Mouse (Mus musculus) lung, embryonic 15.5 days (tissue): ENCODE measurements around the gene Rad18. TPM values are rescaled to one million over a fixed set of nuclear protein-coding genes. Genes with fewer than 3 reads are reported as not detected.

Experiments
- ATAC-seq: fragments of 200-750 bp; cut with Nextera tagmentation; 2 replicates; pipeline ENCODE4 v1.8.0; 2017; ENCODE audit warnings: moderate number of reproducible peaks, borderline replicate concordance; ENCODE audit not compliant: low FRiP score, low TSS enrichment; ENCODE audit errors: extremely low read depth
- H3K27ac ChIP-seq: fragments of 300-500 bp; sonication (generic); 2 replicates; pipeline ENCODE4 v1.5.1; 2015; ENCODE audit warnings: moderate library complexity, mild to moderate bottlenecking, inconsistent platforms
- H3K27me3 ChIP-seq: fragments of 300-500 bp; sonication (generic); 2 replicates; pipeline ENCODE4 v1.6.1; 2015; ENCODE audit warnings: inconsistent platforms
- H3K36me3 ChIP-seq: fragments of 300-500 bp; sonication (generic); 2 replicates; pipeline ENCODE4 v1.6.1; 2015; ENCODE audit warnings: inconsistent platforms
- H3K4me1 ChIP-seq: fragments of 300-500 bp; sonication (generic); 2 replicates; pipeline ENCODE4 v1.6.1; 2015; ENCODE audit warnings: inconsistent platforms
- H3K4me2 ChIP-seq: fragments of 300-500 bp; sonication (generic); 2 replicates; pipeline ENCODE4 v1.6.1; 2015; ENCODE audit warnings: inconsistent platforms, mild to moderate bottlenecking, moderate library complexity
- H3K4me3 ChIP-seq: fragments of 300-500 bp; sonication (generic); 2 replicates; pipeline ENCODE4 v1.5.1; 2015; ENCODE audit warnings: mild to moderate bottlenecking, inconsistent platforms
- H3K9ac ChIP-seq: fragments of 300-500 bp; sonication (generic); 2 replicates; pipeline ENCODE4 v1.6.1; 2015; ENCODE audit warnings: inconsistent platforms
- H3K9me3 ChIP-seq: fragments of 300-500 bp; sonication (generic); 2 replicates; pipeline ENCODE4 v1.6.1; 2016; ENCODE audit warnings: inconsistent platforms
- WGBS: fragments of 180-500 bp; shearing (Covaris S2); methylation state at CpG from one replicate; pipeline ENCODE4 v1.1.7; 2015; 5-methylcytosine and 5-hydroxymethylcytosine counted together
- polyA plus RNA-seq: library from polyadenylated mRNA; unstranded; fragments of >200 nt; fragmentation: Nextera tagmentation; extraction: Ambion mirVana; gene quantifications from 2 replicates; pipeline ENCODE4 v1.2.1, GENCODE M21; 2015

Gene Rad18
- polyA plus RNA-seq, 1 experiment from 2014 or later: 48.4 TPM

DNA sequence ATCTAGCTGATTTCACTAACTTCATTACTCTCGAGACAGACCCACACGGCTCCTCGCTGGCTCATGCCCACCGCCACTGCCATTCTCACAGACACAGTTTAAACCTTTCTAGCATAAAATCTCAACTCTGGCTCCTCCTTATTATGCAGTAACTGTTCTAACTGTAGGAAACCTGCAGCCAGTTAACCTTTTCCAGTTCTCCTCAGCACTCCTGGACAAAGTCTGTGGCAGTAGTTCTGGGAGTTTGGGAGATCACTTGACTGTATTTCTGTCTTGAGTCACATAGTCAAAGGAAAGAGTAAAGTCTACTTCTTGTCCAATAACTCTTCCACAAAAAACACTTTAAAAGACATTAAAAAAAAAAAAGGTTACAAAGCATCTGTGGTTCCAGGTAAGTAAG is 66.2 kb downstream of the Rad18 start:
- Histone ChIP-seq H3K4me1 (no peaks in the 10 kb centered on the region), H3K4me3 (no peak overlapping the region), H3K9ac (no peak overlapping the region), H3K9me3 (no peaks in the 10 kb centered on the region), H3K36me3 (0 out of 2 replicates have a peak, but pooled peaks cover 3% of the 10 kb centered on the region), H3K27me3 (no peaks in the 10 kb centered on the region), H3K27ac (no peak overlapping the region), H3K4me2 (no peak overlapping the region)
- ATAC-seq: no peak
- WGBS: 87% methylated on average over 4 of the region's 4 CpGs

DNA sequence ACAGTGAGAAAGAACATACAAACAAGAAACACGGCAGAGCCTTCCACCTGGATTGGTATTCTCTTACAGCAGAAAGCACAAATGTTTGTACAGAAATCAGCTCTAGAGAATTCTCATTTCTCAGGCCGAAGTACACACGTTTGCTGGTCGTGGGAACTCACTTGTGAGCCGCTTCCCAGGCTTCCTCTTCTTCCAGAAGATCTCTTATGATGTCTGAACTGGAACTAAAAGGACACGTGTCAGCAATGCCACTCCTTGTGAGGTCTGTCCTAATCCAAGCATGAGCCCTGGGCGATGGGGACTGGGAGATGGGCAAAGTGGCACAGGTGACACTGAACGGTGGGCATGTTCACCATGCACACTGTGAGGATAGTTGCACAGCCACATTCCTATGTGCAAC is 68.2 kb downstream of the Rad18 start:
- Histone ChIP-seq H3K9ac (no peak overlapping the region), H3K27me3 (no peaks in the 10 kb centered on the region), H3K36me3 (peaks cover 3% of the 10 kb centered on the region; the same call in 1 of the 2 replicates), H3K9me3 (no peaks in the 10 kb centered on the region), H3K4me3 (no peak overlapping the region), H3K4me1 (no peaks in the 10 kb centered on the region), H3K4me2 (no peak overlapping the region), H3K27ac (no peak overlapping the region)
- 86% methylated on average over 8 of the region's 8 CpGs for WGBS
- ATAC-seq: no peak

DNA sequence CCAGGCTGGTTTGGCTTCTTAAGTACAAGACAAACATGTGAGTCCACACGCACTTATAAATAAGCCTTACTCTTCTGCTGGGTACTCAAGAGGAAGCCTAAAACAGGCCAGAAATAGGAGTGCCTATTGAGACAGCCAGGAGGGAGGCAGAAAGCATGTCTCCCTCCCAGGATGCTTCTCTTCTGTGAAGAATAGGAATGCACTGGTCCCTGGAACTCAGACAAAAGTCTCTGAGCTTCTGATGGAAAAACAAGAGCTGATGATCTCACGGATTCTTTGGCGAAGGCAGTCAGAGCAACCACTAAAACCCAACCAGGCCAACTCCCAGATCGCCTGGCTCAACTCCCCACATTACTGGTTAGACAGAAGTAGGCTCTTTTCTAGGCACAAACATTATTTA is 74.2 kb downstream of the Rad18 start:
- ATAC-seq: no peak
- no peak overlapping the region for H3K9ac ChIP-seq
- 86% methylated on average over 4 of the region's 4 CpGs for WGBS

GRCm38 (mm10) chr6:112620027-112620426 is 76.5 kb downstream of the Rad18 start:
- H3K9ac ChIP-seq: no peak overlapping the region
- no peaks in the 10 kb centered on the region for H3K9me3 ChIP-seq
- no peaks in the 10 kb centered on the region for H3K27me3 ChIP-seq
- no peak overlapping the region for H3K4me2 ChIP-seq
- 82% methylated on average over 5 of the region's 5 CpGs for WGBS
- H3K4me1 ChIP-seq: no peaks in the 10 kb centered on the region
- ATAC-seq: no peak
- no peak overlapping the region for H3K4me3 ChIP-seq
- no peak overlapping the region for H3K27ac ChIP-seq
- no peaks in the 10 kb centered on the region; the same call in 1 of the 2 replicates for H3K36me3 ChIP-seq

More for the DNA sequence above, 74.2 kb downstream of the Rad18 start:
- Histone ChIP-seq H3K27me3 (no peaks in the 10 kb centered on the region), H3K4me1 (no peaks in the 10 kb centered on the region), H3K4me3 (no peak overlapping the region), H3K9me3 (no peaks in the 10 kb centered on the region), H3K4me2 (no peak overlapping the region), H3K27ac (no peak overlapping the region), H3K36me3 (no peaks in the 10 kb centered on the region; the same call in 1 of the 2 replicates)

GRCm38 (mm10) chr6:112617728-112618318 is 78.7 kb downstream of the Rad18 start:
- no peaks in the 10 kb centered on the region for H3K4me1 ChIP-seq
- no peak for ATAC-seq
- no peak overlapping the region for H3K9ac ChIP-seq
- no peak overlapping the region for H3K27ac ChIP-seq
- H3K36me3 ChIP-seq: no peaks in the 10 kb centered on the region
- H3K4me2 ChIP-seq: no peak overlapping the region
- no peaks in the 10 kb centered on the region for H3K9me3 ChIP-seq
- no peak overlapping the region for H3K4me3 ChIP-seq
- WGBS: 92% methylated on average over 4 of the region's 4 CpGs
- H3K27me3 ChIP-seq: no peaks in the 10 kb centered on the region

DNA sequence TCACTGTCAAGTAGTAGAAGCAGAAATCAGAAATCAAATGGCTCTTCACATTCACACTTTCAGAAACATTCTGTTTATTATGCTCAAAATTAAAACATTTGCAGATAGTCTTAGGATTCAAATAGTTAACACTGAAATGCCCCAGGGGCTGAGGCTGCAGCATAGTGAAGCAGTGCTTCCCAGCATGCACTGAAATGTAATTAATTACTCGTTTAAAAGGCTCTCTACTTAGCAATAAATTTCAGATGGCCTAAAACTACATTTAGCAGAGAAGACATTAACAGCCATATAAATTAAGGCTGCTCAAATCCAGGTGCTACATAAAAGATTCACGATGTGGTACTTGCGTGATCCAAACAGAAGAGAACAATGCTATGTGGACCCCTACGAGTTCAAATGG is 87.5 kb downstream of the Rad18 start:
- Histone ChIP-seq H3K4me2 (no peak overlapping the region), H3K27me3 (no peaks in the 10 kb centered on the region), H3K4me1 (no peaks in the 10 kb centered on the region), H3K9me3 (no peaks in the 10 kb centered on the region), H3K27ac (no peak overlapping the region), H3K4me3 (no peak overlapping the region), H3K9ac (no peak overlapping the region), H3K36me3 (no peaks in the 10 kb centered on the region)
- WGBS: 81% methylated on average over 4 of the region's 4 CpGs
- no peak for ATAC-seq

DNA sequence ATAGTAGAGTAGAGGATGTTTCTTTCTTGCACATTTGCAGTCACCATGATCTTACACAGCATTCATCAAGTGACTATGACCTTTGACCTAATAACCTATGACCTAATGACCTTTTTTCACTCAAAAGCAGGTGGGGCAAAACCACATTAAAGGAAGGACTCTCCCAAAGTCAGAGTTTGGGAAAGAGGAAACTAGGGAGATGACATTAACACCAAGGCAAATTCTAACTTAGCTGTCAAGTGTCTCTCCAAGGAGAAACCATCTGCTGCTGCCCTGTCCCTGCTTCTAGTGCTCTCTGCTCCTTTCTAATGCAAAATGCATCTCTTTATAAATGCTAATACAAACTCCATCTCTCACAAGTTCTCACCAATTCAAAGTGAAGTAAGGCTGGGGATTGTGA is 92.6 kb downstream of the Rad18 start:
- H3K4me1 ChIP-seq: no peaks in the 10 kb centered on the region
- H3K9ac ChIP-seq: no peak overlapping the region
- H3K9me3 ChIP-seq: no peaks in the 10 kb centered on the region
- no peak overlapping the region for H3K4me2 ChIP-seq
- H3K36me3 ChIP-seq: no peaks in the 10 kb centered on the region
- no peak for ATAC-seq
- H3K27me3 ChIP-seq: no peaks in the 10 kb centered on the region
- no peak overlapping the region for H3K27ac ChIP-seq
- H3K4me3 ChIP-seq: no peak overlapping the region

- no peaks in the 10 kb centered on the region for H3K36me3 ChIP-seq
- H3K9me3 ChIP-seq: no peaks in the 10 kb centered on the region
- H3K27ac ChIP-seq: no peak overlapping the region
- H3K4me1 ChIP-seq: no peaks in the 10 kb centered on the region
- no peak for ATAC-seq
- H3K27me3 ChIP-seq: no peaks in the 10 kb centered on the region
- 81% methylated on average over 7 of the region's 7 CpGs for WGBS
- no peak overlapping the region for H3K4me3 ChIP-seq
- no peak overlapping the region for H3K4me2 ChIP-seq
- H3K9ac ChIP-seq: no peak overlapping the region
Observed at GRCm38 (mm10) chr6:112594971-112595370, 101.5 kb downstream of the Rad18 start.

DNA sequence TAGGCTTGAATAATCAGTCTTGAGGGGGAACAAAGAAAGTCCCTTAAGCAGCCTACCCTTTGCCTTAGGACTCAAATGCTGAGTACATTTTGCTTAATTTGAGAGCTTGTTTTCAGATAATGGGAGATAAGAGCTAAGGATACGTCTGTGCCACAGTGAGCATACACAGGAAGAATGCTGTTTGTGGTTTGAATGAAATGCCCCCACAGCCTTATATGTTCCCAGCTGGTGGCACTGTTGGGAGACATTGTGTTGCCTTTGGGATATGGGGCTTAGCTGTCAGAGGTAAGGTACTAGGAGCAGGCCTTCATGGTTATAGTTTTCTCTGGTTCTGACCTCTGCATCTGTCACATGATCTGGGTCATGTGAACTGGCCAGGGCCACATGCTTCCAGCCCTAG is 108.6 kb downstream of the Rad18 start:
- Histone ChIP-seq H3K27ac (no peak overlapping the region), H3K4me1 (no peaks in the 10 kb centered on the region), H3K36me3 (no peaks in the 10 kb centered on the region), H3K4me2 (no peak overlapping the region), H3K4me3 (no peak overlapping the region), H3K27me3 (no peaks in the 10 kb centered on the region), H3K9ac (no peak overlapping the region), H3K9me3 (no peaks in the 10 kb centered on the region)
- WGBS: 37% methylated on average over 1 of the region's 1 CpGs
- ATAC-seq: no peak

DNA sequence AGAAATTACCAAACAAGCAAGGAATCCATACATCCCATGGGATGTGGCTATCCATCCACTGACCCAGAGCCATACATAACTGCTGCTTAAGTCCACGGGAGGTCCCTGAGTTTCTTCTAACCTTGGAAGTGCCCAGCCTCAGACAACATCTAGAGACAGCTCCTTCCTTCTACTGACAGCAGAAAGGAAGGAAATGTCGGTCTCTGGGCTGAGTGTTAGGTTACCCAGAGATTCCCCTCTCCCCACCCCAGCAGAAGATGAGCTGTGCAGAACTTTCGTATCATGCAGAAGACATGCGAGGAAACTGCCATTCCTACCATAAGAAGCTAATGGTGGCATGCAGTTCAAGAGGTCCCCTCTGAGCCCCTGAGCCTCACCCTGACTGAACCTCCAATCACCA is 109.5 kb downstream of the Rad18 start:
- no peaks in the 10 kb centered on the region for H3K36me3 ChIP-seq
- no peak overlapping the region for H3K9ac ChIP-seq
- H3K4me1 ChIP-seq: no peaks in the 10 kb centered on the region
- no peaks in the 10 kb centered on the region for H3K27me3 ChIP-seq
- H3K9me3 ChIP-seq: no peaks in the 10 kb centered on the region
- WGBS: 75% methylated on average over 4 of the region's 4 CpGs
- ATAC-seq: no peak
- H3K27ac ChIP-seq: no peak overlapping the region
- no peak overlapping the region for H3K4me3 ChIP-seq
- H3K4me2 ChIP-seq: no peak overlapping the region

- 81% methylated on average over 5 of the region's 5 CpGs for WGBS
Observed at GRCm38 (mm10) chr6:112584961-112585360, 111.5 kb downstream of the Rad18 start.

GRCm38 (mm10) chr6:112582022-112582421 is 114.5 kb downstream of the Rad18 start:
- H3K9ac ChIP-seq: no peak overlapping the region
- H3K4me3 ChIP-seq: no peak overlapping the region
- no peak overlapping the region for H3K4me2 ChIP-seq
- H3K27ac ChIP-seq: no peak overlapping the region
- no peak for ATAC-seq
- no peaks in the 10 kb centered on the region for H3K27me3 ChIP-seq
- H3K36me3 ChIP-seq: no peaks in the 10 kb centered on the region
- no peaks in the 10 kb centered on the region for H3K4me1 ChIP-seq
- no peaks in the 10 kb centered on the region for H3K9me3 ChIP-seq
- WGBS: 76% methylated on average over 4 of the region's 4 CpGs

More at GRCm38 (mm10) chr6:112584961-112585360, 111.5 kb downstream of the Rad18 start:
- Histone ChIP-seq H3K9ac (no peak overlapping the region), H3K4me3 (no peak overlapping the region), H3K36me3 (no peaks in the 10 kb centered on the region), H3K4me2 (no peak overlapping the region), H3K4me1 (no peaks in the 10 kb centered on the region), H3K27me3 (no peaks in the 10 kb centered on the region), H3K9me3 (no peaks in the 10 kb centered on the region), H3K27ac (no peak overlapping the region)
- ATAC-seq: no peak

DNA sequence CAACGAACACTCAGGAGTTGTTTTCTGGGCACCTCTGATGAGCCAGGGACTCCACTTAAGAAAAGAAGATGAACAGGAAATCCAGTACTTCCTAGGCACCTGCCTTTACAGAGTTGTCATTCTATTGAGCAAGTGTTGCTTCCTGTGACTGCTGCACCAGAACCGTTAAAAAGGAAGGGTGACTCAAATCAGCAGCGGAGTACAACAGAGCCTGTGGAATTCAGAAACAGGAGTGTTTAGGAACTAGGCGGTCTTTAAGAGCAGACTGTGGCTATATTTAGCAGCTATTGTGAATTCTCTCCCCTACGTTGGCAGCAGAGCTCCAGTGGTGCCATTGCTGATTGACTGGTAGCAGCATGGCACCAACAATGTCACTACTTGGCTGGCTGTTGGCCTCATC is 119.3 kb downstream of the Rad18 start:
- Histone ChIP-seq H3K4me3 (no peak overlapping the region), H3K36me3 (no peaks in the 10 kb centered on the region), H3K4me1 (no peaks in the 10 kb centered on the region), H3K27ac (no peak overlapping the region), H3K4me2 (no peak overlapping the region), H3K9ac (no peak overlapping the region), H3K27me3 (no peaks in the 10 kb centered on the region), H3K9me3 (no peaks in the 10 kb centered on the region)
- ATAC-seq: no peak
- WGBS: 44% methylated on average over 5 of the region's 5 CpGs
